Mouse (Mus musculus): ENCODE results near the gene Celf5.

DNA sequence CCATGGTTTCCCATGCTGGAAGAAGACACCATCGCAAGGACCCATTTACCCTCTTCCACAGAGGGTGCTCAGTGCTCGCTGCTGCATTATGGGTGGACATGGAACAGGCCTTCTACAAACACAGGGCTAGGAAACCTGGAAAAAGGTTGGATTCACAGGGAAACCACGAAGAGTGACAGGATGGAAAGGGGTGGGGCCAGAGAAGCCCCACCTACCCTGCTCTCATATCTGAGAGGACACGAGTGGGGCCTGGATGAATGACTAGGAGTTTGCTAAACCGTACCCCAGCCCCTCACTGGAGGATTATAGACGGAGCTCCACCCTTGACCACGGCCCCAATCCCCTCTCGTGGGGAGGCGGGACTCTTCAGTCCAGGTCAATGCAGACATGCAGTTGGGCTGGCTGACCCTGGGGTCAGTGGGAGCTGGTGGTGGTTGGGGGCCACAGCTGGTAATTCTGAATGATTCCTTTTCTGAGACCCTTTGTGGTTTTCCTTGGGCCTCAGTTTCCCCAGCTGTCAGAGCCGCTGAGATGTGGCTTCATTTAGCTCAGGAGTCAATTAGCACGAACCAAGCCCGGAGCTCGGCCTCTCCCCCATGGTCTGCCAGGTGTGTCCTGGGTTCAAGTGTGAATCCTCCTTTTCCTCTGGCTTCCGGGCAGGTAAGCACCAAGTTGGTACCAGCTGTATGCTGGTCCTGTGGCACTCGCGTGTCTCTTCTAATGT, 69.8 kb downstream of the Celf5 start:
- TF ChIP-seq CTCF (IDR thresholded peaks at IDR 0.05; ENCODE audit: control insufficient read depth, insufficient read depth, insufficient read length) (no peak), FOSL1 (IDR thresholded peaks at IDR 0.05; ENCODE audit: insufficient read depth, low read length, poor library complexity, severe bottlenecking) (no peak), MYOG (IDR thresholded peaks at IDR 0.05; ENCODE audit: control insufficient read depth, extremely low read depth, insufficient read length) (no peak)
